Mouse (Mus musculus): ENCODE results near the gene Eci2.
A peak's percentile ranks its signal among the peaks of the same experiment; 100 is the strongest.
"Not testable (repeated sequence)": the region's sequence is repeated elsewhere in the genome, so short reads cannot be mapped to it uniquely, and the experiment has no call there.

Gene Eci2

DNA sequence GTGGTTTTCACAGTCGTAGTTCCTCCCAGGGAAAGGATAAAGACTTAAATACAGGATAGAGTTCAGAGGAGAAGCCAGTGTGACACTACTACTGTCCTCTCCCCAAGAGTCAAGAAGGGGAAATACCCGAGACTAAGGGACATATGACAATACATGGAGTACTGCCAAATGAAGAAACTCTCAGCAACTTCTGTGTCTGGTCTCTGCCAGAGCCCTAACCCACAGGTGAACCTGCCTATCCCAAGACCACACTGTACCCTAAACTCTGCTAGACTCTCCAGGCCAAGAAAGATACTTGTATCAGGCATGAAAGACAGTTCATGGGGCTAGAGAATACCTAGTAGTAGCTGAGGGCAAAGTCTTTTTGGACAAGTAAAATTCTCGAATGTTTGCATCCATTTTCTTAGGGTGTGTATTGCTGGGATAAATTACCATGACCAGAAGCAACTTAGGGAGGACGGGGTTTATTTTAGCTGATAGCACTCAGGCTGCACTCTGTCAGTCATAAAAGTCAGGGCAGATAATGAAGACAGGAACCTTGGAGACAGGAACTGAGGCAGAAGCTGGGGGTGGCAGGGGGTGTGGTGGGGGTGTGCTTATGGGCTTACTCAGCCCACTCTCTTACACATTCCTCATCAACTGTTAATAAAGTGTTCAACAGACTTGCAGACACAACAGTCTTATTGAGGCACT lies 35.2 kb downstream of the Eci2 start:
- DNase-seq (ENCODE audit: low read depth) = no peak

DNA sequence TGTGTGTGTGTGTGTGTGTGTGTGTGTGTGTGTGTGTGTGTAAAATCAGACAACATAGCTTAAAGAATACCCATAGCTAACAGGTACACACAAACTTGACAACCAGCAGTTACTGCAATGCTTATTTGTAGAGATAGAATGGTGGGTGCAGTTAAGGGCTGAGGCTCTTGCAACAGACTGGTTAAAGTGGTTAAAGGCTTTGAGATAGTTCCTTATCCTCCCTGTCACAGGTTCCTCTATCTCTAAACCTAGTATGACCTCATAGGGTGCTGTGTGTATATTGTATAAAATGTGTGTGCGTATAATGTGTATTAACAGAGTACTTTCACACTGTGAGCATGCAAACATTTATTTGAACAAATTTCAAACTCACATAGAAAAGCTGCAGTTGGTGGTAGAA lies 43.4 kb downstream of the Eci2 start:
- DNase-seq (ENCODE audit: low read depth) = not testable (repeated sequence)

DNA sequence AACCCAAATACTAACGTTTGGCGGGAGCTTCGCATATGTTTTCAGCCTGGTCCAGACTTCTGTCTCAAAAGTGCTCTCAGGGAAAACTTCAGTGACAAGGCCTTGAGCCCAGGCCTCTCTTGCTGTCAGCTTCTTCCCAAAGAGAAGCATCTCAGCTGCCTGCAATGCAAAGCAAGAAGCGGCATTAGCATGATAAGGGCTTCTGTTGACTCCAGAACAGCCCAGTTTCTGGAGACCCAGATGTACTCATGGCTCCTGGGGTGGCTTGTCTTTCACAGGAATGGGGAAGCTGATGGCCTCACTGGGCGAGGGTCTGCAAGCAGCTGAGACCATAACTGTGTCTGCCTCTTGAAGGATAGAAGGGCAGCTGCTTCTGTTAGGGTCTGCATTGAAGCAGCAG lies 48.3 kb downstream of the Eci2 start:
- not testable (repeated sequence) for DNase-seq (ENCODE audit: low read depth)

DNA sequence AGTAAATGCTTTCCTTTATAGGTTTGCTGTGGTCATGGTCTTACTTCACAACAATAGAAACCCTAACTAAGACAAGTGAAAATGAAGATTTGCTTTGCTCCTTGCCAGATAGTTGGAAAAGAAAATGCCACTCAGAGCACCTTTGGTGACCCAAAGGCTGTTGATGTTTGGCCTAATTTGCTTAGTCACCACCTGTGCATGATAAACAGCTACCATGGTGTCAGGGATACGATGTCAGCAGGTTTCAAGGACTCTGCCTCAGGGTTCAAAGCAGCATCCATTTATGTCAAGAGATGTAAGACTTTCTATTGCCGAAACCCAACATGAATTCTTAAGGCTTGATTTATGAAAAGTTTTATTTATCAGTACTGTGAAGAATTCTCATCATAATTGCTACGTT lies 49.5 kb downstream of the Eci2 start:
- no peak for DNase-seq (ENCODE audit: low read depth)

DNA sequence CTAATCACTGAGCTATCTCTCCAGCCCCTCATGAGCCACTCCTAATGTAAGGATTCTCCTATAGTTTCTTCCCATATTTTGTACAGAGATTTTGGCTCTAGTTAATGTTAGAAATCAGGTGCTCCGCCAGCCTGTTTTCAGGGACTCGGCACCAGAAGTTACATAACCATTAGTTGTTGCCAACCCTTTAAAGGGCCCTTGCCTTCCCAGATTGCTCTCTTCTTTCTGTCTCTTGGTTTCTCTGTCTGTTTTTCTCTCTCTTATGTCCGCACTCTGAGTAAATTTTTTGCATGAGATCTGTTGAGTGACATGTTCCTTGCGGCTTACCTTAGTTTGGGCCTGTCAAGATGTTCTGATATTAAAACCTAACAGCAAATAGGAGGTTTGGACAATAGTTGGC lies 50.8 kb downstream of the Eci2 start:
- no peak for DNase-seq (ENCODE audit: low read depth)

DNA sequence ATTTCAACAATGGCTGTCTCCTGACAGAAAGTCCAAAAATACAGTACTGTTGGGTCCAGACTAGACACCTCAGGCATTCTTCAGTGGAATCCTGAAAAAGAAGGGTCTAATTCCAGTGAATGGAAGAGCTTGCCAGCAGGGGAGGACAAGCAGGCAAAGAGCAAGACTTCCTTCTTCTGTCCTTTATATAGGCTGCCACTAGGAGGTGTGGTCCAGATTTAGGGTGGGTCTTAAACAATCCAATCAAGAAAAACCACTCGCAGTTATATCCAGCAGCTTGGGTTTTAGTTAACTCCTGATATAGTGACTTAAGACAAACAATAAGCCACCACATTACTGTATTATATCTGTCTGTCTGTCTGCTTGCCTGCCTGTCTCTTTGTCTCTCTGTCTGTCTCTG lies 53.1 kb downstream of the Eci2 start:
- peak; percentile 29 for DNase-seq (ENCODE audit: low read depth)

DNA sequence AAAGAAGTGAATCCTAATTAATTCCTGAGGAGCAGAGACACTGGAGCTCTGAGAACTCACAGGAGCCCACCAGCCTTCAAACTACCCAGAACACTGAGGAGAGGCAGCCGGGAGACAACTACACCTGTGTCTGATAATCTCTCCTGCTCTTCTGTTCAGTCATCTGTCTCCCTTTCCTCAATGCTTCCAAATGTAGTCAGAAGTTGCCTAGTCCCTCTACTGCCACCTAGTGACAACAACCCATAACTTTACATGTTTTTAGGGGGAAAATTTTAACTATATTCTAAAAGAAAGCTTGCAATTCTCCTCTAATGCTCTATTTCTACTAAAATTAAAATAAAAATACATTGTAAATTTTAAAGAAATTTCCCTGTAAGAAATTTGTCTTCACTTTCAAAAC lies 53.7 kb downstream of the Eci2 start:
- DNase-seq (ENCODE audit: low read depth) = peak; percentile 56

DNA sequence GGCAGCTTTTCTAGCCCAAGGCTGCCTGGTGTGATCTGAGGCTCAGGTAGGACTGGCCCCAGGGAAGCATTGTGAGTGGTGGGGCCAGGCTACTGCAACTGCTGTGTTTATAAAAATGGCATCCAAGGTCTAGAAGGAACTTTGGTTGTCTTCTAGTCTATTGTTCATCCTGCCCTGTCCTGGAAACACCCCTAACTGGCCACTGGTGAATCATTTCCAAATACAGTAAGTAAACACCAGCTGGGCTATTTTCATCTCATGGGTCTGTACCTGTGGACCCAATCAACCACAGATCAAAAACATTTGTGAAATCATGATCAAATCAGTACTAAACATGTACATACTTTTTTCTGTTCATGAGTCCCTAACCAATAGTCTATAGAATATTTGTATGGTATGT lies 54.4 kb downstream of the Eci2 start:
- DNase-seq (ENCODE audit: low read depth) = not testable (repeated sequence)

DNA sequence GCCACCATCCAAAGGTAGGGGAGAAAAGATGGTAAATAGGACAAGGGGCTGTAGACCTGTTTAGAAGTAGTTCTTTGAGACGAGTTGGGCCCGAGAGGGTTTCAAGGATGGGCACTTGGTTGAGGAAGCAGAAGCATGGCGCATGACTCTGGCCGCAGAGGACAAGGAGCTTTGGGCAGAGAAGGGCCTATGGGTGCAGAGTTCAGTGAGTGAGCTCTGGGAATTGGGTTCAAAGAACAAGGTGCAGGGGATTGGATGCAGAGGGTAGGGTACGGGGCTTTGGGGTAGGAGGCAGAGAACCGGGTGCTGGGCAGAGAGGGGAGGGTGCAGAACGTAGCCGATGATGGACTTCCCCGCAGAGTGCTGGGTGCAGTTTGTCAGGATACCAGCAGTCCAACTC lies 61.2 kb downstream of the Eci2 start:
- not testable (repeated sequence) for DNase-seq (ENCODE audit: low read depth)

DNA sequence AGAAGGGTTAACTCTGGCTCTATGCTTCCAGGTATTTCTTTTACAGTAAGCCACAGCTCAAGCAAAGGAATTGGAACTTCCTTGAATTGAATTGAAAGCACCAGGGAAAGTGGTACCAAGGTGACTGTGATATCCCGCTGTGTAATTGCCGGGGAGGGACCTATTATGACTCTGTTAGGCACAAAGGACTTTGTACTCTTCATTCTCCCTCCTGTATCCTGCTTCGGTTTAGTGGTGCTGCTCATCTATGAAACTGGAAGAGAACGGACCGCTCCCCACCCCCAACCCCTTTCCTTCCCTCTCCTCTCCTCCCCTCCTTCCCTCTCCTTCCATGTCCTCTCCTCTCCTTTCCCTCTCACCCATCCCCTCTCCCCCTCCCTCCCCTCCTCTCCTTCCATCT lies 62.0 kb downstream of the Eci2 start:
- no peak for DNase-seq (ENCODE audit: low read depth)

DNA sequence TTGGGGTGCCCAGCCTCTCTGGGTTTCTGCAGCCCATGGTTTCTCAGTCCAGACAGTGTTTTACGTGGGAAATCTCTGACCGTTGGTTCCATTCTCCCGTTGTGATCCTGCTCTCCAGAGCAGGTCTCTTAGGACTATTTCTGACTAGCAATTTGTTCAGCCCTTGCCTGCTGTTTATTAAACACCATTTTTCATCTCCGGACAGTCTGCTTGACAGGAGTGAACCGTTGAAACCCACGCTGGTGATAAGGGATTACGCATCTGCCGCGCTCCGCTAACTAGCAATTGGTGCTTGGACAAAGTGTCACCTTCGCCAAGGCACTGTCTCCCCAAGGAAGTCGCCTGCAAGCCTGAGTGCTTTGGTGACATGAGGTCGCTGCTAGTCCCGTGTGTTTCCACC lies 62.5 kb downstream of the Eci2 start:
- DNase-seq (ENCODE audit: low read depth) = no peak

DNA sequence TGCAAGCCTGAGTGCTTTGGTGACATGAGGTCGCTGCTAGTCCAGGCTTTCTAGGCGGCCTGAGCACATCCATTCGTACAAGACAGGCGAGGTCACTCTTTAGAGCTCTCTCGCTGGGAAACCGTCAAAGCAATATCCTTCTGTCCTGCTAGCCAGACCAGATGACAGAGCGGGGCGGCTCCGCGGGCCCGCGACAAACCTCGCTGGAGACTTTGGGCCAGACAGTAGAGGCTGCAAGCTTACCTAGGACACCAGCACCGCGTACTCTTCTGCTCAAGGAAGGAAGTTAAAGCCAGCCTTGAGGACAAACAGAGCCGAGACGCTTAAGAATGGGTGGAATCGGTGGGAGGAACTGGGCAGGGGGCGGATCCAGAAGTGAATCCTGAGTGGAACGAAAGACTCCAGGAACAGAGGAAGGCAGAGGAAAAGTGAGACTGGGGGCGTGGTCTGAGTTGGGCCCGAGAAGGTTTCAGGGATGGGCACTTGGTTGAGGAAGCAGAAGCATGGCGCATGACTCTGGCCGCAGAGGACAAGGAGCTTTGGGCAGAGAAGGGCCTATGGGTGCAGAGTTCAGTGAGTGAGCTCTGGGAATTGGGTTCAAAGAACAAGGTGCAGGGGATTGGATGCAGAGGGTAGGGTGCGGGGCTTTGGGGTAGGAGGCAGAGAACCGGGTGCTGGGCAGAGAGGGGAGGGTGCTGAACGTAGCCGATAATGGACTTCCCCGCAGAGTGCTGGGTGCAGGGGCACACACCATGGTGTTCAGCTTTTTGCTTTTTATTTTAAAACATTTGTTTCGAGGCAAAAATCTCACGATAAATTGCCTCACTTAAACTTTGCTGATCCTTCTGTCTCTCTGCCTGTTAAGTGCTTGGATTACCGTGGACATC lies 63.1 kb downstream of the Eci2 start, which contains the start of gene Eci3:
Gene Eci3 (minus strand): TSS at position 300 of the 887 bp plus-strand sequence.
- no peak for DNase-seq (ENCODE audit: low read depth)

DNA sequence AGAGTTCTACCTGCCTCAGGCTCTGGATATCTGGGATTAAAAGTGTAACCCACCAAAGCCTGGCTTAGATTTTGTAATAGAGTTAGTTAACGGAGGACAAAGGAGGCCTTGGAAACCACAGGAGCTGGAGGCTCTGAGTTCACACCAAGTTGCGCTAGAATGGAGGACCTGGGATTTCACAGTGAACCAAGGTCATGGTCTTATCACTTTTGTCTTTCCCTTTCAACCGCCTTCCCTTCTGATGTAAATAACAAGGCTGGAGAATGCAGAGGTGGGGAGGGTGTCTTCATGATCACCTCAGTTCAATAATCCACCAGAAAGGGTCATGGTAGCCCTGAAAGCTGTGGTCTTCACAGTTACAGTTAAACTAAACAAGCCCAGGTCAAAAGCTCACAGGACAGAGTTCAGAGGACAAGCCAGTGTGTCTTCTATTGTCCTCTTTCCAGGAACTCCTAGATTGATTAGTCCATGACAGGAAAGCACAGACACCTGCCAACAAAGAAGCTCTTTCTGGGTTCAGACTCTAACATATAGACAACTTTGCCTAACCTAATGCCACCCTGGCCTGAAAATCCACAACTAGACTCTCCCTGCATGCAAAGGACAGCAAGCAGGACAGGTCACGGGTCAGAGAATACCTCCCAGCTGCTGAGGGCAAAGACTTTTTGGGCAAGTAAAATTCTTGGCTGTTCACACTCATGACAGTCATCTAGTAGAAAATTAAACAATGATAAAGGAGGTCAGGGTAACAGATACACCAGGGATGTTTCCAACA lies 65.7 kb downstream of the Eci2 start:
- DNase-seq (ENCODE audit: low read depth) = no peak

DNA sequence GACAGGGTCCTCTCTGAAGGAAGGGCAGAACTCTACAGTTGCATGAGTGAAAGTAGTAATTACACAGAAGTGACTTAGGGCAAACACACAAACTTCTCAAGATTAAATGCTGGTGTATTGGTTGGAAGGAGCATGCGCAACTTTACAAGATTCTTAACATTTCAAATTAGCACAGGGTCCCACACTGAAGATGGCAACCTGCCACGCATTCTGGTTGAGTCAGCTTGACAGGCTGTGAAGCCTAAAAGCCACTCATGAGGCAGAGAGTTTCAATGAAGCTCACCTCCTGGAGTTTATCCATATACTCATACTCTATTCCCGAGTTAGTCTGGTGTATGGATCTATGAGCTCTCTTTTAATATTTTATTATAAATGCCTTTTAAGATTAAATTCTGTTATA lies 68.7 kb downstream of the Eci2 start:
- DNase-seq (ENCODE audit: low read depth) = not testable (repeated sequence)

DNA sequence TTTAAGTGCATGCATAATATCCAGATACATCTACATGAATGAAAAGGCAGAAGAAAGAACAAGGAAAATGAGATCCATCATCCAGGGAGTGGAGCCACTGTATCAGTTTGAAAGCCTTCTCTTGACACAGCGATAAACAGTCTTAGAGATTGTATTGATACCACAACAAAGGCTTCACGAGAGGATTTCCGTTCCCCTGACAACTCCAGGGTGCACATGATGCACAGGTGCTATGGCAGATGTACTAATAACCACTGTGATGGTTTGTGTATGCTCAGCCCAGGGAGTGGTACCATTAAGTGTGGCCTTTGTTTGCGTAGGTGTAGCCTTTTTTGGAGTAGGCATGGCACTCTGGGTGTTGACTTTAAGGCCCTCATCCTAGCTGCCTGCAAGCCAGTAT lies 70.0 kb downstream of the Eci2 start:
- no peak for DNase-seq (ENCODE audit: low read depth)

DNA sequence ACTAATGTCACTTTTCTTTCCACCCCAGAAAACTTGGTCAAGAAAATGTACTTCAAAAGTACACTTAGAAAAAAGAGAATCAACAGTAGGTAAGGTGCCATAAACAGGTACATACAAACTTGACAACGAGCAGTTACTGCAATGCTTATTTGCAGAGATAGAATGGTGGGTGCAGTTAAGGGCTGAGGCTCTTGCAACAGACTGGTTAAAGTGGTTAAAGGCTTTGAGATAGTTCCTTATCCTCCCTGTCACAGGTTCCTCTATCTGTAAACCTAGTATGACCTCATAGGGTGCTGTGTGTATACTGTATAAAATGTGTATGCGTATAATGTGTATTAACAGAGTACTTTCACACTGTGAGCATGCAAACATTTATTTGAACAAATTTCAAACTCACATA lies 75.5 kb downstream of the Eci2 start:
- not testable (repeated sequence) for DNase-seq (ENCODE audit: low read depth)

DNA sequence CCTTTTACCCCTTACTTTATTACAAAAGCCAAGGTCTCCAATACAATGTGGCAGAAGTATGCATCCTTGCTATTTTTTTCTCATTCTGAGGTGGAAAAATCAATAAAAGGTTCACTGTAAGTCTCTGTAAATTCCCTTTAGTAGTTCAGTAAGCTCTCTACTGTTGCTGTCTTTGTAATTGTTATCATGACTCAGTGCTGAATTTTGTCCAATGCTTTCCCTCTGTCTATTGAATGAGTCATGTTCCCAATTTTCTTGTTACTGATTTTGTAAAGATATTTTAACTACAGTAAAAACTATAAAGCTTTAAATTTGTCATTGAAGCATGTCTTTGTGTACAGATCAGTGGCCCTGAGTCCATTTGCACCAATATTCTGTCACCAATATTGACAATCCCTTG lies 84.5 kb downstream of the Eci2 start:
- no peak for DNase-seq (ENCODE audit: low read depth)

DNA sequence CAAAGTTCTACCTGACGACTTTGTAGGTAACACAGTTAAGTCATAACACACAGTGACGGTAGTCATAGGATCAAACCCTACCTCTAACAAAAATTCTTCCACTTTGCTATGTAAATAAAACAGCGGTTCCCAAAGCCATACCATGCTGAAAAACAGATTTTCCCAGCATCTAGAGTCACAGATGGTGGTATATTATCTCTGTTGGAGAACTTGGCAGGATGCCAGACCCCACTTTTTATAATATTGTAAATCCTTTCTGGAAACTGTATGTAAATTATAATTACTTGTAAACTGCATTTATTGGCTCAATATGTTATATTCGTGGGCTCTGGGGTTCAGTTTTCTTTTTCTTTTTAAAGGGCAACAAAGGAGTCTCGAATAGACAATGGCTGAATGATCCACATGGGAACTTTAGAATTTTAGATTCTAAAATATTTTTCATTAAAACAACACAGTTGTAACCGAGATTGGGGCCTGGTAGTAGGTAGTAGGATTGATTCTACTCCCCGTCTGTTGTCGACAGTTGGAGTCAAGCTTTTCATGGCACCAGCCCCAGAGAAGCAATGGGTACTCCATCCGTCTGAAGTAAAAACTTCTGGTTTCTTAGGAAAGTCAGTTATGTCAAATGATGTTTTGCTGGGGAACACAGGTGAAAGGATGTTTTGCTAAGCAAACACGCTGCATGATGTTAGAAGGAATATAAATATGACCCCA lies 91.8 kb downstream of the Eci2 start:
- DNase-seq (ENCODE audit: low read depth) = no peak

Measured in c-Kit-positive CD71-positive TER-119-negative erythroid progenitor cells, embryonic 14.5 days (primary cell).